Comparison of ENCODE assay signal across 17 mouse cellular contexts in the genomic region with DNA sequence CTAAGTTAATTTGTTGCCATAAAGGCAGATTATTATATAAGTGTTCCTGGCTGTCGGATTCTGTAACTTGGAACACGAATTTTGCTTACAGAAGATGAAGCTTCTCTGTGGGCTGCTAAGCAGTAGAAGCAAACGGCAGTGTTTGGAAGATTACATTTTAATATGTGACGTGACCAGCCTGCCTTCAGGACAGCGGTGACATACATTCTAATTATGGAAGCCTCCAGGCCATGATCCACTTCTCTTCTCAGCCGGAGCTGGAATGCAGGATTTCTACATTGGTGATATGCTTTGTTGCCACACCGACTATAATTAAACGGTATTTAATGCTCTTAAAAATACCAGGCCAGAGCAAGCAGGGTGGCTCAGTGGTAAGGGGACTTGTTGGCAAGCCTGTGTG. TPM values are rescaled to one million over a fixed set of nuclear protein-coding genes. Genes with fewer than 3 reads are reported as not detected.
A peak's percentile ranks its signal among the peaks of the same experiment; 100 is the strongest.
DNase-seq lines count a peak whose midpoint lies in the region; ATAC-seq lines count a peak whose summit lies in the region.
"Had no signal": no experiment of that assay in that cellular context is flagged by ENCODE, and none has a peak within 500 bp of the region (broad histone marks: within the 10 kb centered on the region; RNA-seq: fewer than 3 reads in every experiment).

No protein-coding gene starts in this region.

- H3K4me1 ChIP-seq in heart, embryonic 11.5 days (ENCODE audit: control insufficient read depth, insufficient read depth, low read length): no peaks in the 10 kb centered on the region
- H3K4me1 ChIP-seq: embryonic facial prominence, embryonic 13.5 days; hindbrain, embryonic 12.5 days; kidney, embryonic 15.5 days; liver, embryonic 13.5 days had no signal

- no peaks in the 10 kb centered on the region for H3K36me3 ChIP-seq in heart, embryonic 11.5 days (ENCODE audit: control insufficient read depth, insufficient read depth, low read length)
- H3K36me3 ChIP-seq: embryonic facial prominence, embryonic 13.5 days; hindbrain, embryonic 12.5 days; kidney, embryonic 15.5 days; liver, embryonic 13.5 days had no signal

- H3K4me2 ChIP-seq in heart, embryonic 11.5 days: no peak overlapping the region
- H3K4me2 ChIP-seq: embryonic facial prominence, embryonic 13.5 days; hindbrain, embryonic 12.5 days; kidney, embryonic 15.5 days; liver, embryonic 13.5 days had no signal

- peak; percentile 13 to 49 for DNase-seq in frontal cortex, postnatal 36 days (ENCODE audit: low spot score in 2 of 2)
- no peak for DNase-seq in frontal cortex, postnatal 25 days (ENCODE audit: low spot score in 2 of 2)
- DNase-seq in heart, postnatal 10 days: peak; percentile 12 to 46
- DNase-seq in right cerebral cortex, postnatal 25 days: peak; percentile 13
- DNase-seq in right cerebral cortex, postnatal 10 days (ENCODE audit: low spot score in 2 of 2): no peak
- DNase-seq: adrenal gland, adult 8-10 months; gastrocnemius, postnatal 10 days; liver, embryonic 13.5 days; midbrain, embryonic 14.5 days; thymus, adult 2 months had no signal

- no peak overlapping the region for H3K27ac ChIP-seq in heart, embryonic 11.5 days (ENCODE audit: low read depth, low read length)
- H3K27ac ChIP-seq: embryonic facial prominence, embryonic 13.5 days; hindbrain, embryonic 12.5 days; kidney, embryonic 15.5 days; liver, embryonic 13.5 days had no signal

- H3K4me3 ChIP-seq in heart, embryonic 11.5 days (ENCODE audit: low read depth, low read length): no peak overlapping the region
- H3K4me3 ChIP-seq: embryonic facial prominence, embryonic 13.5 days; hindbrain, embryonic 12.5 days; kidney, embryonic 15.5 days; liver, embryonic 13.5 days had no signal

- H3K9ac ChIP-seq in heart, embryonic 11.5 days (ENCODE audit: low read depth, low read length): no peak overlapping the region
- H3K9ac ChIP-seq: embryonic facial prominence, embryonic 13.5 days; hindbrain, embryonic 12.5 days; kidney, embryonic 15.5 days; liver, embryonic 13.5 days had no signal

- H3K27me3 ChIP-seq in heart, embryonic 11.5 days (ENCODE audit: control insufficient read depth, insufficient read depth, low read length): no peaks in the 10 kb centered on the region
- H3K27me3 ChIP-seq: embryonic facial prominence, embryonic 13.5 days; hindbrain, embryonic 12.5 days; kidney, embryonic 15.5 days; liver, embryonic 13.5 days had no signal

- ATAC-seq in heart, embryonic 11.5 days (replicated peaks; ENCODE audit: insufficient number of reproducible peaks, low FRiP score, low TSS enrichment): no peak
- no peak for ATAC-seq in erythroblast, adult 5-6 weeks (replicated peaks; ENCODE audit: low FRiP score, poor library complexity, severe bottlenecking)
- ATAC-seq: CD4-positive, CD25-positive, alpha-beta regulatory T cell, adult 4 months had no signal

- H3K9me3 ChIP-seq in heart, embryonic 11.5 days (replicated peaks; ENCODE audit: control insufficient read depth, low read length): no peaks in the 10 kb centered on the region
- H3K9me3 ChIP-seq: embryonic facial prominence, embryonic 13.5 days; hindbrain, embryonic 12.5 days; kidney, embryonic 15.5 days; liver, embryonic 13.5 days had no signal

- intact Hi-C loops in heart, postnatal 10 days (cut with DNase I): no loop called here

- WGBS in heart, embryonic 11.5 days (ENCODE audit: insufficient replicate concordance): 74% methylated on average over 8 of the region's 8 CpGs

RNA-seq across cellular contexts. Expression of a gene that starts 11.0 kb away (rescaled TPM):
- total RNA-seq in heart, postnatal 10 days (2021): 1 to 10 TPM; 1.4 to 1.6 TPM
- polyA plus RNA-seq in heart, embryonic 11.5 days (2014; fragmentation: Nextera tagmentation; extraction: Ambion mirVana): 0.77 and 1.3 TPM in 2 replicates
- total RNA-seq in erythroblast, adult 5-6 weeks (2015; ENCODE audit: low replicate concordance): not detected in 2 replicates
- not detected in 2 replicates for total RNA-seq in erythroblast, adult 5-6 weeks (2017; ENCODE audit: low replicate concordance)
- polyA plus RNA-seq: forebrain, embryonic 11.5 days had no signal

Comparison
In these comparisons a context has a peak if more than half of its experiments do, and no peak if none do; other contexts are left out.
1. DNase-seq: peak in frontal cortex, postnatal 36 days (2 of 2), heart, postnatal 10 days (2 of 2) and right cerebral cortex, postnatal 25 days (single experiment); none in frontal cortex, postnatal 25 days (0 of 2) and right cerebral cortex, postnatal 10 days (0 of 2).